Mouse (Mus musculus) inflammation-experienced regulatory T-cells (primary cell): ENCODE data around the gene Ccl21b. TPM values are rescaled to one million over a fixed set of nuclear protein-coding genes. Genes with fewer than 3 reads are reported as not detected.

Source experiments
- polyA plus RNA-seq, 2 experiments: library from polyadenylated mRNA; unstranded; fragments of 100-300 nt; shearing (Covaris generic); gene quantifications; one replicate each; pipeline ENCODE4 v1.2.1; 2017

The Ccl21b gene
- polyA plus RNA-seq = not detected

DNA sequence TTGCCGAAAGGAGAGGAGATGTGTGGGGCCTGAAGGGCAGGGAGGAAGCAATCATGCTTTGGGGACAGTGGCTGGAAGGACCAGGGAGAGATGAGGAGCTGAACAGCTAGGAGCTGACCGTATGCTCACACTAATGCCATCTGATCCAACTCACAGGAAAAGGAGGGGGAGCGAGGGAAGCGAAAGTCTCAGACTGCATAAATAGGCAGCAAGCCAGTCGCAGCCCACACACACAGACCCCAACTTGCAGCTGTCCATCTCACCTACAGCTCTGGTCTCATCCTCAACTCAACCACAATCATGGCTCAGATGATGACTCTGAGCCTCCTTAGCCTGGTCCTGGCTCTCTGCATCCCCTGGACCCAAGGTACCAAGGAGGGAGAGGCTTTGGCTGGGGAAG lies at the start of gene Ccl21b:
TSS of gene Ccl21b (plus strand) at position 301 of the 400 bp plus-strand sequence.

DNA sequence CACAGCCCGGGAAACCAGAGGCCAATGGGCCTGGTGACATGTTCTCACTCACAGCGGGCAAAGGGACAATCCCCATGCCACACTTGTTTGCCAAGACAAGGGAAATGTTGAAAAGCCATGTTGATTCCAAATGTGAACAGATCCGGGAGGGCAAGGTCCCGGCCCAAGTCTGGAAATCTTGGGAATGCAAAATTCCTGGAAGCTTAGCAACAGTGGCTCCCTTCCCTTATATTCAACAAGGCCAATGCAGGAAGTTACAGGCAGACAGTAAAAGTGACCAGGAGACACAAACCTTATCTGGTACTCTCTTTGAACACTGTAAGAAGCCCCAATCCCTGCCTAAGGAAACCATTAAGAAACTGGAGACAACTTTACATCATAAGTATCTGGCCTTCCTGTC lies 15.2 kb upstream of the Ccl21b start, which contains the start of gene Gm10600:
TSS of gene Gm10600 (plus strand) at position 301 of the 400 bp plus-strand sequence.

DNA sequence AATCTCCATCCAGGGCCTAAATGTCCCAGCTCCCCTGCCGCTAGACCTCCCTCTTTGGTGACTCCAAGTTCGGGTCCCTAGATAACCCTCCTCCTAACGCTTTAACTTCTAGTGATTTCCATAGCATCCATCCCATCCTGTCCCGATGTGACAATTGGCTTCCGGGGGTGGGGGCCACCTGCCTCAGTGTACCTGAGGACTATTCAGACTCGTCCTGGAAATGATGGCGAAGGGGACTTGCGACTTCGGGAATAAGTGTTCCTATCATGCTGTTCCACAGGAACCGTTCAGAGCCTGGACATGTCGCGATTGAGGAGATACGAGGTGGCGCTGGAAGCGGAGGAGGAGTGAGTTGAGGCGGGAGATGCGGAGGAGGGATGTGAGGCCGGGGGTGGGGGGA lies 38.4 kb downstream of the Ccl21b start, which contains the start of gene Gm21953:
TSS of gene Gm21953 (plus strand) at position 301 of the 400 bp plus-strand sequence.

Other genes with a start within 250 kb of the Ccl21b start
- gene Gm21093, start 221.0 kb upstream of the Ccl21b start, polyA plus RNA-seq = not detected
- gene Gm3893, start 164.6 kb upstream of the Ccl21b start, polyA plus RNA-seq = not detected
- gene Gm13304, start 140.9 kb upstream of the Ccl21b start, polyA plus RNA-seq = 1 to 10 TPM in 1 of 2 experiments, not detected in 1; 4.1 TPM
- gene Gm13306, start 102.3 kb upstream of the Ccl21b start, polyA plus RNA-seq = not detected
- not detected for gene Gm13305, start 87.2 kb upstream of the Ccl21b start, polyA plus RNA-seq
- under 1 TPM in 1 of 2 experiments, not detected in 1; 0.33 TPM for gene Gm10600, start 15.1 kb upstream of the Ccl21b start, polyA plus RNA-seq
- not detected for gene Gm21953, start 38.5 kb downstream of the Ccl21b start, polyA plus RNA-seq
- gene Fam205a3, start 62.6 kb downstream of the Ccl21b start, polyA plus RNA-seq = not detected
- not detected for gene Gm21586, start 183.6 kb downstream of the Ccl21b start, polyA plus RNA-seq
- not detected for gene Gm2163, start 211.0 kb downstream of the Ccl21b start, polyA plus RNA-seq